Mouse (Mus musculus) adrenal gland, adult (tissue): ENCODE measurements at regions not wholly inside any gene's neighbourhood (a gene's known extent, or its start where the extent isn't known, plus 50 kb on each side); places are given as distances from the start of the nearest gene placed in this dataset.

Experiments used
- DNase-seq, 2 experiments: peaks; one replicate each; pipeline ENCODE4 v3.0.0; 2022 to 2023; ENCODE audit warnings: low spot score in 1 of 2; ENCODE audit not compliant: inconsistent age in 2 of 2

DNA sequence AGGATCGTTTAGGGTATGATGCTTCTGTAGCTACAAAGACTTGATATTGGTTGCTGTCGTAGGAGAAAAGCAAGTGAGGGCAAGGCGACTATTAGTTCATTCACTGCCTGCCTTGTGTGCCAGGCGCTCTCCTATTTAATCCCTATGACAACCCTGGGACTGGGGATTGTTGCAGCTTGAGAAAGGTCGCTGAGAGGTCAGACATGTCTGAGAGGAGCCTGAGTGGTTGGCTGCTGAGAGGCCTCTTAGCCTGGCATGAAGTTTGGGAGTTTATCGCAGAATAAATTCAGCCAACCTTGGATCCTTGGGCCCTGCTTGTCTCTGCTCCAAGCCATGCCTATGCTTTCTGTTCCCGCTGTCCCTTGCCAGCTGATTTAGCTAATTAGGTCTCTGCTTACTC, 65.9 kb upstream of the Gjb5 start:
- no peak for DNase-seq

DNA sequence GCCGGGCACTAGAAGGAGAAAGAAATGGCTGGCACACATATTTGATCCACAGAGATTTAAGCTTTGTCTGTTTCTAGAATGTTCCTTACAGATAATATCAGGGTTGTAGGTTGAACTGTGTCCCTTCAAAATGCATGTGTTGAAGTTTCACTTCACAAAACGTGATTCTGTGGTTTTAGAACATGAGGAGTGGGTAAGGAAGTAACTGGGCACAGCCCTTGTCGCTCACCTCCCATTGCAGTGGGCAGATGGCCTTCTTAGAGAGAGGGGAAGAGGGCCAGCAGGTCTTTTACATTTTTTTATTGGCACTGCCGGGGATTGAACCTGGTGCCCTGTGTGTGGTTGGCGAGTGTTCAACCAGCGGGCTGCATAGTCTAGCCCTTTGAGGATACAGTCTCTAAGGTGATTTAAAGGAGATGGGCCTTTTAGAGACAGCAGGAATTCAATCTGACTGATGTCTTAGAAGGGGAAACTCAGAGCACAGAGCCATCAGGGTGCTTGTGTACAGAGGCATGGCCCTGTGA, 64.0 kb upstream of the Gjb5 start:
- no peak for DNase-seq

DNA sequence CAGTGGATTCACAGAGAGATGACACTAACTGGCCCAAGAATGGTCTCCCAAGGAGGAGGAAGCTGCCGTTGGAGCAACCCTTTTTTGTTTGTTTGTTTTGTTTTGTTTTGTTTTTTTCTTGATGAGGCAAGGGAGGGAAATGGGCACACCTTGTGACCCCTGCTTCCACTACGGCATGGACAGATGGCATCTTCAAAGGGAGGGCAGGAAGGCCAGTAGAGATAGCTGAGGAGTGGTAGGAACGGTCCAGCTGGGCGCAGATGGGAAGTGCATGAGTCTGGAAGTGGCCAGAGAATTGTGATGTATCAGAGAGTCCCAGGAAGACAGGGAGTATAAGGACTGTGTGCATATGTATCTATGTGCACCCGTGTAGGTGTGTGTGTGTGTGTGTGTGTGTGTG, 63.1 kb upstream of the Gjb5 start:
- no peak for DNase-seq

DNA sequence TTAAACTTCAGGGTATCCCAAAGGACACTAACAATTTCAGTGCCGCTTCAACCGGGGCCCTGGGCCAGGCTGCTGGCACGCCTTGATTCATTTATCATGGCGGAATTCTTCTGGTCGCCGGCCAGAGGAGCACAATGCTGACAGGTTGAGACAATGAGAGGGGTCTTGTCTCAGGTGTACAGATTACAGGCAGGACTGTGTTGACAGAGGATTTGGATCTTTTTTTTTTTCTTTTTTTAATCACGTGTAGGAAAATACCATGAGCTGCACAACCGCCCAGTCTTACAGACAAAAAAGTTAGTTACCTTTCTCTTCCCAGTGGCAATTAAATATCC, 61.8 kb upstream of the Gjb5 start:
- no peak for DNase-seq

DNA sequence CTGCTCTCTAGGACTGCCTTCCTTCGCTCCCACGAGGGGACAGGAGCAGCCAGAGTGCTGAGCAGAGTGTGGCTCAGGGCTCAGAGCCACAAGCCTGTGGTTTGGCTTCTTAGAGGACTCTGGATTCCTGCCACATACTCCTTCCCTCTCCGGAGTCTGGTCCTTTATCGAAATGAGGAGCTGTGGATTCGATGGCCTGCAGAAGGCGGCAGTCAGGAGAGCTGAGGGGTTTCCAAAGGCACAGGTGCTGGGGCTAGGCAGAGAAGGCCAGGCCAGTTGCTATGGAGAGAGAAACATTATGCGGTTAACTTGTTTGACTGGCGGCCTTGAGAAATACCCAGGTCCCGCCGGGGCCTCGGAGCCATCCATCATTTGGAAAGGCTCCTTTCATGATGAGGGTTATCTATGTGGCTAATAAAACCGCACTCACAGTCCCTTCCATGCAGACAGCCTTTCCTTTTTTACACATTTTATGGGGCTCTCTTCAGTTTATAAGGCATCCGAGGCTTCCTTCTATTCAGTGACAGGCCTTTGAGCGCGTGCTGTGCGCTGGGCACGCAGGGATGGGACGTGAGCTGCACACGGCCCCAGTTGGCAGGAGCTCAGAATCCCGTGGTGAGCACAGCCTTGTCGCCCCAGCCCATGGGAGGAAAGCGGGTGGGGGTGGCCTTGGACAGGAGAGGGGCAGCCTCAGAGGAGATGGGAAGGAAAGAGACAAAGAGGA, 61.2 kb upstream of the Gjb5 start:
- DNase-seq: peak; percentile 78 to 92

DNA sequence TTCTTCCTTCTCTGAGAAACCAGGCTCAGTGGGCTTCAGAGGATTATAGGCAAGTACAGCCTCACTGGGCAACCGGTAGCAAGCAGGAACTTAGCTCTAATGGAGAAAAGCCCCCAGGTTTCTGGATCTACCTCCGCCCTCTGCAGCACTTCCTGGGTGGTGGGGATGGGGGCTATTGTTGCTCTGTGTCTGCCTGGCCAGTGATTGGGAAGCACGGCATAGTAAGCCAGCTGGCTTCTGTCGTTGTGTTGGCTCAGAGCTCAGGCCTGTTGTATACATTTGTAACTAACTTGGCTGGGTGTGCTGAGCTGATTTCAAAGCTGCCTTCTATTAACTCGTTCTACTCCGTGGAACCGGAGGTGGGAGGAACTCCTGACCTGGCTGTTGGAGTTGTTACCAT, 58.9 kb upstream of the Gjb5 start:
- DNase-seq: no peak

DNA sequence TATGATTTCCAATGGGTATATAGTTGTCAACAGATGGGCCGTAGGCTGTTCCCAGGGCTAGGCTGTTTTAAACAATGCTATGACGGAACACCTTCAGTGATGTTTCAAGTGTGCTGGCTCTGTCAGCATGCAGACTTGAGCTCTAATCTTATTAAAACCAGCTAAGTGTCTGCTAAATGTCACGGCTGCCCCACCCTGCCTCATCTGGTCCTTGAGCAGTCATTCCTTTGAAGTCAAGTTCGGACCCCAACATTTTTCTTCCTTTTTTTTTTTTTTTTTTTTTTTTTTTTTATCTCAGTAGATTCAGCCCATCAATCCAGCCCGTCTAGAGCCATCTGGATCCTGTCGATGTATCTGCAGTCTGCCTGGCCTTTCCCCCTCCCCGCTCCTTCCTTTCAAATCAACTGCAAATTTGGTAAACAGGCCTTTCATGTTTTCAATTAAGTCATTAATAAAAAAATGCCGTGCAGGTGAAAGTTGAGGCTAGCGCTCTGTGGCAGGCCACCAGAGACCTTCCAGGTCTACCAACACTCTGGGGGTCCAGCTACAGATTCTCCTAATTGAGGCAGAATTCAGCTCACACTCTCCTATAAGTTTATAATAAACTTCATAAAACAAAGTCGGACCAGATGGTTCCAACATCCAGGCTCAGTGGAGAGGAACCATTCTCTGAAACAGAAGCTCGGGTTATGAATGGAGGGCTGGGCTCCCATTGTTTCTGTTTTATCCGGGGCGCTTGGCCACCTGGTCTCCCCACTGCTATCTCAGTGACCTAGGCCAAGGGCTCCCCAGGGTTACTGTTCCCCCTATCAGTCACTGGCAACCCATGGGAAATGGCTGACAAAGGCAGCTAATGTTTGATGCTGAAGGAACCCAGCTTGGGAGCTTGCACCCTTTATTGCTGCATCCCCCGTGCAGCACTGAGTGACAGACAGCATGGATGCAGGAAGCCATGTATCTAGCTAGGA, 56.3 kb upstream of the Gjb5 start:
- DNase-seq: peak; percentile 37 to 67
